14 mouse cellular contexts compared by ENCODE assay signal in the genomic region with DNA sequence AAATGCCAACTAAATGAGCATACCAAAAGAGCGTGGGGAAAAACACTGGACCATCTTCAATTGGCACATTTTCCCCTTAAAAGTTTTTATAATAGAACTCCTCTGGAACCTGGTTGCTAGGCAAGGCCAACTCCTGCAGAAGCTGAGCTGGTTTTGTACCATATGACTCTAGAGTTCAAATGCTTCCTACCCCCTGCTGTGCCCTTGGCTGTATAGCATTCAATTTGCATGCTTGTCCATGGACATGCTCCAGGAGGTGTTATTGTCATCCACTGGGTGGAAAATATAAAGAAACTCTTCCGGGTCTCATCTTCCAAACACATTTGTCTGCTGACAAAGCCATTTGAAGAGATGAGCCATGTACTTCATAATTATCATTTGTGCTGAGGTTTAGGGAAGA.
"Had no signal": no experiment of that assay in that cellular context is flagged by ENCODE, and none has a peak within 500 bp of the region (broad histone marks: within the 10 kb centered on the region; RNA-seq: fewer than 3 reads in every experiment).

No protein-coding gene starts in this region.

- H3K27me3 ChIP-seq: limb, embryonic 12.5 days; limb, embryonic 15.5 days; midbrain, embryonic 13.5 days had no signal

- DNase-seq: kidney, adult 9 months; kidney, postnatal 4 days; liver, postnatal 0 days; lung, embryonic 14.5 days; thymus, adult 18-20 months; thymus, postnatal 36 days had no signal

- H3K36me3 ChIP-seq: limb, embryonic 12.5 days; limb, embryonic 15.5 days; midbrain, embryonic 13.5 days had no signal

- ATAC-seq: liver, postnatal 0 days; lung, postnatal 0 days; midbrain, embryonic 13.5 days; midbrain, embryonic 16.5 days had no signal

- H3K4me2 ChIP-seq: limb, embryonic 12.5 days; limb, embryonic 15.5 days; liver, embryonic 11.5 days; lung, embryonic 14.5 days; midbrain, embryonic 13.5 days had no signal

- H3K4me3 ChIP-seq: limb, embryonic 12.5 days; limb, embryonic 15.5 days; midbrain, embryonic 13.5 days had no signal

- H3K27ac ChIP-seq: limb, embryonic 12.5 days; limb, embryonic 15.5 days; liver, embryonic 14.5 days; macrophage; midbrain, embryonic 13.5 days had no signal

- H3K9me3 ChIP-seq: limb, embryonic 12.5 days; limb, embryonic 15.5 days; midbrain, embryonic 13.5 days had no signal

- H3K9ac ChIP-seq: limb, embryonic 12.5 days; limb, embryonic 15.5 days; liver, embryonic 14.5 days; liver, postnatal 0 days; lung, embryonic 14.5 days; midbrain, embryonic 13.5 days had no signal

- H3K4me1 ChIP-seq: limb, embryonic 12.5 days; midbrain, embryonic 13.5 days had no signal
